Mouse (Mus musculus): Measurements from ENCODE around the gene Smpd2.

GRCm38 (mm10) chr10:41500941-41501340, 10.8 kb upstream of the Smpd2 start:
- TF ChIP-seq GATA1 (IDR thresholded peaks at IDR 0.05; ENCODE audit: borderline replicate concordance, low read length) (no peak), CTCF (IDR thresholded peaks at IDR 0.05; ENCODE audit: low read depth, low read length) (no peak), POLR2AphosphoS5 (IDR thresholded peaks at IDR 0.05; ENCODE audit: insufficient replicate concordance, low read depth, low read length) (no peak), TAL1 (conservative IDR thresholded peaks at IDR 0.05; ENCODE audit: low read depth, low read length) (no peak), GATA2 (IDR thresholded peaks at IDR 0.05; ENCODE audit: borderline replicate concordance, low read depth, low read length) (no peak)
